Mouse (Mus musculus): ENCODE measurements at regions not wholly inside any gene's neighbourhood (a gene's known extent, or its start where the extent isn't known, plus 50 kb on each side); places are given as distances from the start of the nearest gene placed in this dataset.

DNA sequence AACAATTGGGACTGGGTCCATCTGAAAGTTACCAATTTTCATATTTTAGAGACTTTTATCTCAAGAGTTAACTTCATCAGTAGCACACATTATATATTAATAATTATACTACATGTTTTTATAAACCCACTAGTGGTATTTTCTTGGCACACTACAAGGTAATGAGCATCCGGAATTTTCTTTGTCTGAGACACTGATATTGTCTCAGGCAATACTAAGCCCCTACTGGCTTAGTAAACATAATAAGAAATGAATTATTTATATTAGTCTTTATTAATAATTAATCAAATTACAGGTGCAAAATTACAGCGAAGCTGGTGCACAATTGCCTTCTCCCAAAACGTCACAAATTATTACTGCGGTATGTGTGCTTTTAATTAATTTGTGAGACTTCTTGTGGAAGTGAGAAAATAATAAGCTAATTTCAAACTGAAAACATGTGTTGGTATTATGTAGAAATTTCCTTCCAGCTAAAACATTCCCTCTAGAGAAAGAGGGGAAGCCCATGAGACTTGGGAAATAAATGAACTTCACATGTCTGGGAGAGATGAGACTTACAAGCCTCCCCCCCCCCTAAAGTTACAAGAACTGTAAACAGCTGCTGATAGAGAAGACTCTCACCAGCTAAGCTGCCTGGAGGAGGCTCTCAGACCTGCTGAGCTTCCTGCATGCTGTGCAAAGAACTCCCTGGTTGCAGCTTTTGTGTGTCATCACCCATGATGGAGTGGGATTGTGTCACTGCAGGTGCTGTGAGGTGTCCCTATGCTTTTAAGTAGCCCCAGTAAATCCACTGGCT, 583.9 kb downstream of the Ipo11 start:
- H3K4me1 ChIP-seq, result no peaks in the 10 kb centered on the region
- no peak overlapping the region for H3K9ac ChIP-seq (replicated peaks)
- no peaks in the 10 kb centered on the region for H3K9me3 ChIP-seq (replicated peaks)
- no peaks in the 10 kb centered on the region for H3K36me3 ChIP-seq
- H3K4me2 ChIP-seq, result no peak overlapping the region
- no peak overlapping the region for H3K4me3 ChIP-seq (replicated peaks)
- WGBS, result 56% methylated on average over 4 of the region's 4 CpGs
- H3K27ac ChIP-seq (replicated peaks), result no peak overlapping the region
- no peaks in the 10 kb centered on the region for H3K27me3 ChIP-seq (replicated peaks)
- ATAC-seq (ENCODE audit: low FRiP score), result no peak

DNA sequence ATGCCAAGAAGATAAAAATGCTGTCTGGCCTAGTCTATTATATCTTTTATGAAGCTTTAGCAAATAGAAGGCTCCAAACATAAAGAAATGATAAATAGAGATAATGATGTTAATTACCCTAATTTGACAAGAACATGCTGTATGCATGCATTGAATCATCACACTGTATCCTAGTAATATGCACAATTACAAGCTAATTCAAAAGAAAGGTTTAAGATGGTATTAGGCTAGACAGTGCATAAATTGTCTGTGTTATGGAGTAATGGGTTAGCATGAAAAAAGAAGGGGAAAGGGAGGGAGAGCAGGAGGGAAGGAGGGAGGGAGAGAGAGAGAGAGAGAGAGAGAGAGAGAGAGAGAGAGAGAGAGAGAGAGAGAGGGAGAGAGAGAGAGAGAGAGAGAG, 604.7 kb downstream of the Ipo11 start:
- Histone ChIP-seq H3K4me2 (no peak overlapping the region), H3K4me3 (replicated peaks) (no peak overlapping the region), H3K36me3 (no peaks in the 10 kb centered on the region), H3K9ac (replicated peaks) (no peak overlapping the region), H3K9me3 (replicated peaks) (no peaks in the 10 kb centered on the region), H3K27me3 (replicated peaks) (no peaks in the 10 kb centered on the region), H3K27ac (replicated peaks) (no peak overlapping the region), H3K4me1 (no peaks in the 10 kb centered on the region)
- no peak for ATAC-seq (ENCODE audit: low FRiP score)

DNA sequence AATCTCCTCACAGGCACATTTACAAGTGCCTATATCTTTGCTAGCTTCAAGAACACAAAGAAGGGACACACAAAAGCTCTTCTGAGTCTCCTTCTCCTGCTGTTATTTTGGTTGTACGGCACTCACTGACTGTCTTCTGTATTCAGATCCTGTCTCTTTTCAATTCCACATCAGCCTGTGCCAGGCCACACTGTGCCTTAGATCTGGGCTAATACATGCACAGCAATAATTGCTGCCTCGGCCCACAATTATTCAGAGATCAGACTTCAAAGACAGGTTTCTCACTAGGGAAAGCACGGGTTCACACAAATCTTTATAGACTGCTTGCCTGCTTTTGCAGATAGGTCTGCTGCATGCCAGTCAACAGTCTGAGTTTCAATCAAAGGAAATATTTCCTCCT, 617.8 kb downstream of the Ipo11 start:
- H3K27me3 ChIP-seq (replicated peaks), result no peaks in the 10 kb centered on the region
- H3K36me3 ChIP-seq, result no peaks in the 10 kb centered on the region
- 42% methylated on average over 3 of the region's 3 CpGs for WGBS
- H3K4me3 ChIP-seq (replicated peaks), result no peak overlapping the region
- ATAC-seq (ENCODE audit: low FRiP score), result no peak
- H3K9ac ChIP-seq (replicated peaks), result no peak overlapping the region
- H3K9me3 ChIP-seq (replicated peaks), result no peaks in the 10 kb centered on the region
- no peak overlapping the region for H3K4me2 ChIP-seq
- no peak overlapping the region for H3K27ac ChIP-seq (replicated peaks)
- no peaks in the 10 kb centered on the region for H3K4me1 ChIP-seq

DNA sequence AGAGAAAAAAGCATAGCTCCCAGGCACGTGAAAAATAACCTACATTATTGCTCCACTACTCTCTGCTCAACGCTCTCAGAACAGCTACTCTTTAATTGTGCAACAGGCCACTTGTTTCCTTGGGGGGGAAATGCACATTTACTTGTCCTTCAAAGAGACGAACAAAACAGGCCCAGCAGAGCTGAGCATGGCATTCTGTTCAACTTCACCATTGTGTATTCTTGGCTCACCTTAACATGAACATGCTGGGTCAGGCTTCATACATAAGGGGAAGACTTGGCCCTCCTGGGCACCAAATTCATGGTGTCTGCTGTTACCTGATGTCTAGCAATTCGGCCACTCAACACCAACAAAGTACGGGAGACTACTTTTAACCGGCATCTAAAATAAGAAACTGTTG, 618.3 kb downstream of the Ipo11 start:
- 83% methylated on average over 6 of the region's 6 CpGs for WGBS
- ATAC-seq (ENCODE audit: low FRiP score), result no peak
- no peak overlapping the region for H3K9ac ChIP-seq (replicated peaks)
- H3K9me3 ChIP-seq (replicated peaks), result no peaks in the 10 kb centered on the region
- no peak overlapping the region for H3K4me3 ChIP-seq (replicated peaks)
- no peaks in the 10 kb centered on the region for H3K4me1 ChIP-seq
- H3K27ac ChIP-seq (replicated peaks), result no peak overlapping the region
- no peak overlapping the region for H3K4me2 ChIP-seq
- H3K36me3 ChIP-seq, result no peaks in the 10 kb centered on the region
- no peaks in the 10 kb centered on the region for H3K27me3 ChIP-seq (replicated peaks)

DNA sequence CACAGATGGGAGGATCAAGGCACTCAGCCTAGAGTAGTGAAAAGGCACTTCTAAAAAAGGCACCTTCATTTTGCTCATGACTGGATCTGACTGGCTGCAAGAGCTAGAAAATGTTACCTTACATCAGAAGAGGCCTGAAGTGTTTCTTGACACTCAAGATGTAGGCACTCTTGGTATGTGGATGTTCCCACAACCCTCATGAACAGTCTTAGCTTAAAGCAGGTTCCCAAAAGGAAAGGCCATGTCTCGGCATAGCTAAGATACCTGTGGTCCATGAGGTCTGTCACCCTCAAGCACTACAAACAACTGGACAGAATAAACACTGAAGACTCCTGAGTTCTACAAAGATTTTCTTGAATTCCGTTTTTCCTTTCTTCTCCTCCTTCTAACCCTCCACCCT, 619.5 kb downstream of the Ipo11 start:
- Histone ChIP-seq H3K4me3 (replicated peaks) (no peak overlapping the region), H3K36me3 (no peaks in the 10 kb centered on the region), H3K9me3 (replicated peaks) (no peaks in the 10 kb centered on the region), H3K4me1 (no peaks in the 10 kb centered on the region), H3K9ac (replicated peaks) (no peak overlapping the region), H3K4me2 (no peak overlapping the region), H3K27me3 (replicated peaks) (no peaks in the 10 kb centered on the region), H3K27ac (replicated peaks) (no peak overlapping the region)
- WGBS, result 96% methylated on average over 2 of the region's 2 CpGs
- no peak for ATAC-seq (ENCODE audit: low FRiP score)

DNA sequence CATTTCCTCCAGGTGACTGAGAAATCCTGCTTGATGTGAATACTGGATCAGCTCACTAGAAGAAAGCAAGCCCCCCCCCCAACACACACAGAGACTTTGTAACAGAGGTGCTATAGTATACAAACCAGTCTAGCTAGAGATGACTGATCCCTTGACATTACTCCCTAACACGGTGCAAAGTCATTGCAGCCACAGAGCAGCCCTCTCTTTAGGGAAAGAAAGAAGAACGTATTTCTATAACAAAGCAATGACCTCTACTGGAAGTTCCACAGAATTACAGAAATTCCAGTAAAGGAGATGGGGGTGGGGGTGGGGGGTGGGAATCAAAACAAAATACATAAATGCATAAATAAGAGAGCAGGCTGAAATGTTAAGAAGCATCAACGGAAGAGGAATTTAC, 655.6 kb downstream of the Ipo11 start:
- Histone ChIP-seq H3K4me1 (no peaks in the 10 kb centered on the region), H3K27me3 (replicated peaks) (no peaks in the 10 kb centered on the region), H3K9me3 (replicated peaks) (no peaks in the 10 kb centered on the region), H3K9ac (replicated peaks) (no peak overlapping the region), H3K27ac (replicated peaks) (no peak overlapping the region), H3K36me3 (no peaks in the 10 kb centered on the region), H3K4me3 (replicated peaks) (no peak overlapping the region), H3K4me2 (no peak overlapping the region)
- no peak for ATAC-seq (ENCODE audit: low FRiP score)
- WGBS, result 50% methylated on average over 3 of the region's 3 CpGs

DNA sequence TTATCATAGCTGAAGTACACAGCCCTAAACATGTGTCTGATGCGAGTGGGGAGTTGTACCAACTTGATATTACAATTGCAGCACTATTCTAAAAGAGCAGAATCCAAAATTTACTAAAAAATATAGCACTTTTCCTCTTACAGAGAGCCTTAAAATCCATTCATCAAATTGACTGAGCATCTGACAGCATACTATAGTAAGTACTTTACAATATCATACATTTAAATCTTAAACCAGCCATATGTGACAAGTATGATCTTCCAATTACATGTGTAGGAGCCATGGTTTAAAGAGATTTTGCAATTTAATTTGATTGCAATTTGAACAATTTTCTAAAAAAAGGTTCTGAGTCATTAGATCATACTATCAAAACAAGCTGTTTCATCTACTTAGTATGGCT, 676.9 kb downstream of the Ipo11 start:
- Histone ChIP-seq H3K4me3 (replicated peaks) (no peak overlapping the region), H3K4me2 (no peak overlapping the region), H3K9ac (replicated peaks) (no peak overlapping the region), H3K9me3 (replicated peaks) (no peaks in the 10 kb centered on the region), H3K36me3 (no peaks in the 10 kb centered on the region), H3K4me1 (no peaks in the 10 kb centered on the region), H3K27me3 (replicated peaks) (no peaks in the 10 kb centered on the region), H3K27ac (replicated peaks) (no peak overlapping the region)
- WGBS, result 79% methylated on average over 1 of the region's 1 CpGs
- no peak for ATAC-seq (ENCODE audit: low FRiP score)
